Comparison of ENCODE assay signal across 8 mouse cellular contexts in the genomic region with DNA sequence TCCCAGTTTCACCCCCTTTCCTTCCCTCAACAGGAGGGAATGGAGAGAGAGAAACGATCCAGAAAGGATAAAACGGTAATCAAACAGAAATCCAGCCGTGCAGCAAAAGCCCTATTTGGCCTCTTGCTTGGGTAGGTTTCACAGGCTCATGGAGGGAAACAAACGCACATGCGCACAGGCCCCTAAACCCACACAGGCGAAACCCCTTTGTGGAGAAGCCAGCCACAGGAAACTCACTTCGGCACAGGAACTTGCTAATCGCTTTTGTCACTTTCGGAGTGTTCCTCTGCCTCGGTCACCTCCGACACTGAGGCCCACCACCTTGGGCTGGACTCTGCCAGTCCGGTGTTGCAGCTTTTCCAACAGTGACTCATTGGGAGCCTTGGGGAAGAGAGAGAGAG. TPM values are rescaled to one million over a fixed set of nuclear protein-coding genes. Genes with fewer than 3 reads are reported as not detected.
DNase-seq lines count a peak whose midpoint lies in the region; ATAC-seq and TF ChIP-seq lines count a peak whose summit lies in the region.

No protein-coding gene starts in this region.

- WGBS in kidney, adult 2 months = 68% methylated on average over 12 of the region's 12 CpGs
- 67% methylated on average over 12 of the region's 12 CpGs for WGBS in kidney, embryonic 14.5 days
- 53% methylated on average over 12 of the region's 12 CpGs for WGBS in liver, embryonic 11.5 days
- 70% methylated on average over 12 of the region's 12 CpGs for WGBS in small intestine, adult 2 months
- WGBS in intestine, postnatal 0 days = 82% methylated on average over 12 of the region's 12 CpGs

- no peak for TF ChIP-seq POLR2A in kidney, adult 2 months (IDR thresholded peaks at IDR 0.05; ENCODE audit: low read depth, low read length)
- no peak for TF ChIP-seq POLR2A in small intestine, adult 2 months (IDR thresholded peaks at IDR 0.05; ENCODE audit: low read depth, low read length)

- no peak for TF ChIP-seq CTCF in kidney, adult 2 months (conservative IDR thresholded peaks at IDR 0.05; ENCODE audit: insufficient read depth, insufficient read length, low read depth, low read length)
- no peak for TF ChIP-seq CTCF in small intestine, adult 2 months (IDR thresholded peaks at IDR 0.05; ENCODE audit: extremely low read depth, insufficient read length, insufficient replicate concordance, low read depth, low read length)
- no peak for TF ChIP-seq CTCF in intestine, postnatal 0 days (IDR thresholded peaks at IDR 0.05; ENCODE audit: low read depth)

- no peaks in the 10 kb centered on the region for H3K27me3 ChIP-seq in kidney, adult 2 months (replicated peaks; ENCODE audit: control insufficient read depth, insufficient read depth, low read length)
- H3K27me3 ChIP-seq in kidney, embryonic 14.5 days (ENCODE audit: control insufficient read depth, insufficient read depth, low read length) = no peaks in the 10 kb centered on the region
- H3K27me3 ChIP-seq in liver, embryonic 11.5 days (replicated peaks; ENCODE audit: control insufficient read depth, insufficient read depth, low read length) = no peaks in the 10 kb centered on the region
- H3K27me3 ChIP-seq in small intestine, adult 2 months (ENCODE audit: control insufficient read depth, insufficient read depth, low read length) = no peaks in the 10 kb centered on the region
- no peaks in the 10 kb centered on the region for H3K27me3 ChIP-seq in intestine, postnatal 0 days (replicated peaks; ENCODE audit: control insufficient read depth, insufficient read depth, low read length)

- DNase-seq in kidney, adult 2 months = peak; percentile 18
- DNase-seq in liver, embryonic 11.5 days (ENCODE audit: low spot score) = no peak
- no peak for DNase-seq in embryo, embryonic 11 days
- no peak for DNase-seq in Muller cell, postnatal 12 days (ENCODE audit: inconsistent ontology term)

- H3K4me3 ChIP-seq in kidney, adult 2 months (ENCODE audit: insufficient read depth, low read depth, low read length) = 0 out of 2 replicates have a peak overlapping the region, but pooled peaks have one; percentile 28
- no peak overlapping the region for H3K4me3 ChIP-seq in kidney, embryonic 14.5 days (ENCODE audit: low read length)
- peak overlapping the region; percentile 10; the same call in 1 of the 2 replicates for H3K4me3 ChIP-seq in liver, embryonic 11.5 days (ENCODE audit: low read depth, low read length)
- peak overlapping the region; percentile 73 for H3K4me3 ChIP-seq in small intestine, adult 2 months (ENCODE audit: low read depth, low read length)
- no peak overlapping the region for H3K4me3 ChIP-seq in intestine, postnatal 0 days (ENCODE audit: low read depth, low read length)

- H3K9me3 ChIP-seq in kidney, embryonic 14.5 days (ENCODE audit: control insufficient read depth, low read length) = no peaks in the 10 kb centered on the region
- no peaks in the 10 kb centered on the region for H3K9me3 ChIP-seq in liver, embryonic 11.5 days (ENCODE audit: control insufficient read depth, low read length)
- H3K9me3 ChIP-seq in intestine, postnatal 0 days (ENCODE audit: control insufficient read depth) = no peaks in the 10 kb centered on the region

- peak overlapping the region; percentile 50 for H3K27ac ChIP-seq in kidney, adult 2 months (ENCODE audit: insufficient read depth, low read depth, low read length)
- no peak overlapping the region for H3K27ac ChIP-seq in kidney, embryonic 14.5 days (ENCODE audit: low read depth, low read length)
- no peak overlapping the region for H3K27ac ChIP-seq in liver, embryonic 11.5 days (ENCODE audit: low read depth, low read length)
- peak overlapping the region; percentile 91 for H3K27ac ChIP-seq in small intestine, adult 2 months (ENCODE audit: insufficient read depth, low read depth, low read length)
- no peak overlapping the region for H3K27ac ChIP-seq in intestine, postnatal 0 days (ENCODE audit: low read depth, low read length)

- no peak for ATAC-seq in kidney, embryonic 14.5 days (ENCODE audit: low FRiP score, low TSS enrichment)
- peak; percentile 68 for ATAC-seq in common myeloid progenitor, adult 5-6 weeks (replicated peaks; ENCODE audit: low read depth, poor library complexity, severe bottlenecking)
- no peak for ATAC-seq in liver, embryonic 11.5 days (replicated peaks; ENCODE audit: low FRiP score)
- no peak for ATAC-seq in intestine, postnatal 0 days

- no peak overlapping the region; the same call in 1 of the 2 replicates for H3K4me2 ChIP-seq in kidney, embryonic 14.5 days (replicated peaks; ENCODE audit: low read depth, low read length)
- peak overlapping the region; percentile 37 for H3K4me2 ChIP-seq in liver, embryonic 11.5 days
- no peak overlapping the region for H3K4me2 ChIP-seq in intestine, postnatal 0 days (replicated peaks; ENCODE audit: low read depth)

- no peaks in the 10 kb centered on the region for H3K4me1 ChIP-seq in kidney, adult 2 months (ENCODE audit: control insufficient read depth, insufficient read depth, low read length)
- peaks cover 6% of the 10 kb centered on the region; the same call in 1 of the 2 replicates for H3K4me1 ChIP-seq in kidney, embryonic 14.5 days (ENCODE audit: control insufficient read depth, insufficient read depth, low read length)
- peaks cover 4% of the 10 kb centered on the region; the same call in 1 of the 2 replicates for H3K4me1 ChIP-seq in liver, embryonic 11.5 days (replicated peaks; ENCODE audit: control insufficient read depth, insufficient read depth, low read length)
- H3K4me1 ChIP-seq in small intestine, adult 2 months (ENCODE audit: control insufficient read depth, insufficient read depth, insufficient read length, low read length) = peaks cover 1% of the 10 kb centered on the region; the same call in 1 of the 2 replicates
- no peaks in the 10 kb centered on the region for H3K4me1 ChIP-seq in intestine, postnatal 0 days (replicated peaks; ENCODE audit: control insufficient read depth, insufficient read depth, low read length)

- H3K36me3 ChIP-seq in kidney, adult 2 months (ENCODE audit: control insufficient read depth, insufficient read depth, low read length) = no peaks in the 10 kb centered on the region
- no peaks in the 10 kb centered on the region for H3K36me3 ChIP-seq in kidney, embryonic 14.5 days (ENCODE audit: control insufficient read depth, insufficient read depth, low read length)
- no peaks in the 10 kb centered on the region for H3K36me3 ChIP-seq in liver, embryonic 11.5 days (ENCODE audit: control insufficient read depth, insufficient read depth, low read length)
- H3K36me3 ChIP-seq in small intestine, adult 2 months (ENCODE audit: control insufficient read depth, insufficient read depth, low read length) = no peaks in the 10 kb centered on the region
- no peaks in the 10 kb centered on the region for H3K36me3 ChIP-seq in intestine, postnatal 0 days (ENCODE audit: control insufficient read depth, insufficient read depth)

- no peak overlapping the region for H3K9ac ChIP-seq in kidney, embryonic 14.5 days (ENCODE audit: low read depth, low read length)
- H3K9ac ChIP-seq in liver, embryonic 11.5 days (ENCODE audit: low read depth, low read length) = no peak overlapping the region
- H3K9ac ChIP-seq in intestine, postnatal 0 days (ENCODE audit: low read depth, low read length) = no peak overlapping the region

RNA-seq across cellular contexts. Expression of a gene that starts 2.3 kb away (rescaled TPM):
- polyA plus RNA-seq in kidney, adult 2 months (2012; rRNA removed) = 0.27 and 1.8 TPM in 2 replicates
- polyA plus RNA-seq in kidney, embryonic 14.5 days (2014; fragmentation: Nextera tagmentation; extraction: Ambion mirVana) = 0.17 and 0.57 TPM in 2 replicates
- total RNA-seq in common myeloid progenitor, adult 5-6 weeks (2017) = 33.6 and 46.6 TPM in 2 replicates
- 1.3 and 2.4 TPM in 2 replicates for polyA plus RNA-seq in liver, embryonic 11.5 days (2014; fragmentation: Nextera tagmentation; extraction: Ambion mirVana)
- 2.1 and 3.2 TPM in 2 replicates for polyA plus RNA-seq in small intestine, adult 2 months (2012; rRNA removed)
- 0.58 and 0.82 TPM in 2 replicates for polyA plus RNA-seq in intestine, postnatal 0 days (2015; fragmentation: Nextera tagmentation; extraction: Ambion mirVana)

Comparison
In these comparisons a context has a peak if more than half of its experiments do, and no peak if none do; other contexts are left out.
1. H3K27ac ChIP-seq: peak in kidney, adult 2 months (single experiment) and small intestine, adult 2 months (single experiment); none in kidney, embryonic 14.5 days (single experiment), liver, embryonic 11.5 days (single experiment) and intestine, postnatal 0 days (single experiment).
2. H3K4me3 ChIP-seq: peak in kidney, adult 2 months (single experiment), liver, embryonic 11.5 days (single experiment) and small intestine, adult 2 months (single experiment); none in kidney, embryonic 14.5 days (single experiment) and intestine, postnatal 0 days (single experiment).